Mouse (Mus musculus): ENCODE measurements around the gene Arid2.
A peak's percentile ranks its signal among the peaks of the same experiment; 100 is the strongest.
"Not testable (repeated sequence)": the region's sequence is repeated elsewhere in the genome, so short reads cannot be mapped to it uniquely, and the experiment has no call there.

Gene Arid2

DNA sequence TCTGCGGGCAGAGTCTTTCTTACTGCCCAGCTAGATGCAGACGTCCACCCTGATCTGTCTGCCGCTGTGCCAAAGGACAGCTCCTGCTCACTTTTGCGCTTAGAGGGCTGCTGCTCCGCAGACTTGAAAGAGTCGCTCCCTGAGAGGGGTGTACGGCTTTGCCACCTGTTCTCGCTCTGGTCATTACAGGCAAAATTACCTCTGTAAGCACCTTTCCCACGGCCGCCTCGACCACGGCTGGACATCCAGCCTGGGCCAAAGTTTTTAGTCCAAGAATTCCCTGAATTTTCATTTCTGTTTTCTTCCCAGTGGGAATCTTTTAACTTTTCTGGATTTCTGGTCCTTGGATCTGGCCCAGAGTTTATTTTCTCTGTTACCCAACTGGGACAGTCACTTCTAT, 130.8 kb downstream of the Arid2 start:
- DNase-seq (ENCODE audit: low spot score in 2 of 2): peak; percentile 36 to 44

DNA sequence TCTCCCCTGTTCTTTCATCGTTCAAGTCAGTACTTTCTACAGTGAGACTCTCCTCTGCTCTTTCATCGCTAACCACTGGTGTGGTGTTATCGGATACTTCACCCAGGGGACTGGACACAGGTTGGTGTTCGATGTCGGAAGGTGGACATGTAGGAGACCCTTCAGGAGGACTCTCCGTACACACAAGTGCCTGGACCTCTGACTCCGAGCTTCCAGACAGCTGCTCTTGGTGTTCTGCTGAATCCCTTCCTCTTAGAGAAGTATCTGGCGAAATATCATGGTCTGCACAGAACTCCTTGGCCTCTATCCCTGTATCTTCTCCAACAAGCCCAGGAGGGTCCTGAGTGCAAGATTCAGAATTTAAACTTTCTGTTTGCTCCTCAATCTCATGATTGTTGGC, 132.6 kb downstream of the Arid2 start:
- DNase-seq (ENCODE audit: low spot score in 2 of 2): no peak

- no peak for DNase-seq (ENCODE audit: low spot score in 2 of 2)
Measured at GRCm38 (mm10) chr15:96434202-96434601, 146.9 kb downstream of the Arid2 start.

GRCm38 (mm10) chr15:96441480-96441879, 154.2 kb downstream of the Arid2 start:
- DNase-seq (ENCODE audit: low spot score in 2 of 2): not testable (repeated sequence)

DNA sequence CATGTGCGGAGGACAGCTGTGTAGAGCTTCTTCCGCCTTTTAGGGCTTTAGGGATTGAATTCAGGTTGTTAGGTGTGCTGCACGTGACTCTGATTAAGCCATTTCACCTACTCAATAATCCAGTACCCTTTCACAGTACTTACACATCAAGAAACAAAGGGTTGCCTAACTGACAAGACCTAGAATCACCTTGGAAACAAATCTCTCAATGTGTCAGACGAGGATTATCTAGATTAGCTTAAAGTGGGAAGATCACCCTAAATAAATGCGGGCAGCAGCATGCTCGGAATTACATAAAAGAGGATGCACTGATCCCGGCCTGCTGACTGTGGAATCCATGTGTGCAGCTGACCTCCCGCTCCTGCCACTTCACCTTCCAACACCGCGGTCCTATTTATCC, 159.5 kb downstream of the Arid2 start:
- DNase-seq (ENCODE audit: low spot score in 2 of 2): no peak

DNA sequence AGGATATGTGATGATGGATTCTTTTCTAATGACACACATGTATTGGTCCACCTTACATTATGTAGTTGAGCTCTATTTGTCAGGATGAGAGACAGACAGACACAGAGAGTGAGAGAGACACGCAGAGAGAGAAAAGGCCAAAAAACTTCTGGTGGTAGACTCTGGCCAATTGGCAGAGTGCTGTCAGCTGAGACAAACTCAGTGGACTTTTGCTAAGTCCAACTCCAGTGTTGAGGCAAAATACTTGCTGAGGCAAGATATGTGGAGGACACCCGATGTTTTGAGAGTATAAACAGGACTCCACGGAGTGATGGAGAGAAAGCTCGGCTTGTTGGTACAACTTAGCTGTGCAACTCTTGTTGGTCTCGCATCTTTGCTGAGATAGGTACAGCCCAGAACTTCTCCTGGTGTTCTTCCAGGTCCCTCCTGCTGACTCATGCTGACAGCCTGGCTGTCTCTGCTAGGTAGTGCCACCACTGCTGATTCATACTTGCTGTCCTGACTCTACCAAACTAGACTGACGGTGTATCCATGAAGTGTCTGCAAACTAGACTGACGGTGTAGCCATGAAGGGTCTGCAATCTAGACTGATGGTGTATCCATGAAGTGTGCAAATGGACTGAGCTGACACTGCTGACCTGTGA, 161.5 kb downstream of the Arid2 start:
- DNase-seq (ENCODE audit: low spot score in 2 of 2): no peak

DNA sequence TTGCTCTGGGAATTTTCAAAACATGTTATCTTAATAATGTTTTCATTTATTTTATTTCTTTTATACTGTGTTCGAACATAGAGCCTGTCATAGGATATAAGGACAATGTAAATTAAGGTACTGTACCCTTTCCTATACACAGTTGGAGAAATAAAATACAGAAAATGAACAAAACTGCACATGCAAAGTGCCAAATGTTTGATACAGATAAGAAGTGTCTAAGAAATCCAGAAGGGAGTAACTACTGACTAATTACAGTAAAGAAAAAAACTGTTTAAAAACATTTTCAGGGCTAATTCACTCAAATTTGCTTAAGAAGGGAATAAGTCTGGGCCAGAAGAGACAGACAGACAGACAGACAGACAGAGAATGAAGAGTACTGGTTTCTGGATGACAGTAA, 166.0 kb downstream of the Arid2 start:
- no peak for DNase-seq (ENCODE audit: low spot score in 2 of 2)
